Mouse (Mus musculus) ES-E14 (cell line): ENCODE data around the gene Nr1h2.

Source experiments
- CHD2 ChIP-seq: IDR thresholded peaks from 2 replicates; pipeline ENCODE4 v1.6.1; 2014; ENCODE audit warnings: mild to moderate bottlenecking, low read depth, low read length, inconsistent platforms
- HCFC1 ChIP-seq: IDR thresholded peaks from 2 replicates; pipeline ENCODE4 v1.6.1; 2012; ENCODE audit warnings: low read length, inconsistent platforms, borderline replicate concordance; ENCODE audit not compliant: insufficient read depth
- MAFK ChIP-seq: IDR thresholded peaks from 2 replicates; pipeline ENCODE4 v1.6.1; 2014; ENCODE audit warnings: mild to moderate bottlenecking, low read depth, low read length, inconsistent platforms; ENCODE audit not compliant: insufficient read depth
- ZC3H11A ChIP-seq: IDR thresholded peaks from 2 replicates; pipeline ENCODE4 v1.6.1; 2012; ENCODE audit warnings: low read depth, mild to moderate bottlenecking, inconsistent platforms, low read length, borderline replicate concordance
- ZNF384 ChIP-seq: IDR thresholded peaks from 2 replicates; pipeline ENCODE4 v1.6.1; 2012; ENCODE audit warnings: low read depth, low read length, inconsistent platforms

- TF ChIP-seq HCFC1, result no peak
- no peak for TF ChIP-seq CHD2
- no peak for TF ChIP-seq ZC3H11A
- no peak for TF ChIP-seq ZNF384
- no peak for TF ChIP-seq MAFK
These were observed 9.5 kb upstream of the Nr1h2 start for GRCm38 (mm10) chr7:44563284-44563683.
